In the genomic region with DNA sequence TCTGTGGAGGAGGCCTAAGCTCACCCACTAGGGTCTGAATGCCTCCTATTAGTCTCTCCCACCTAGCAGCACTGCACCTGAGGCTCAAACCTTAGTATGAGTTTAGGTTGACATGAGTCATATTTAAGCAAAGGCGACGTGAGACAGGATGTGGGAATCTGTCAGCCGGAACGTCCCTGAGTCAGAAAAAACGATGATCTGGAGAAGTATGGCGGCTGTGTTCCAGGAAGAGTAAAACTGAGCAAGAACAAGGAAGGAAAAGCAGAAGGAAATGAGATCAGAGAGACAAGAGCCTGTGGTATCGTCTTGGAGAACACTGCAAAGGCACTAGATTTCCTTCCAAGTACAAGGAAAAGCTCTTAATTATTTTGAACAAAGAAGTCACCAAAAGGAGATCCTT, we compare ENCODE assay signal across 22 mouse cellular contexts. TPM values are rescaled to one million over a fixed set of nuclear protein-coding genes. Genes with fewer than 3 reads are reported as not detected.
DNase-seq lines count a peak whose midpoint lies in the region; ATAC-seq and TF ChIP-seq lines count a peak whose summit lies in the region.
"Had no signal": no experiment of that assay in that cellular context is flagged by ENCODE, and none has a peak within 500 bp of the region (broad histone marks: within the 10 kb centered on the region; RNA-seq: fewer than 3 reads in every experiment).

No protein-coding gene starts in this region.

- no peak overlapping the region for H3K4me2 ChIP-seq in liver, postnatal 0 days (ENCODE audit: low read depth, low read length)
- no peak overlapping the region for H3K4me2 ChIP-seq in forebrain, embryonic 15.5 days (replicated peaks)
- H3K4me2 ChIP-seq: embryonic facial prominence, embryonic 13.5 days; forebrain, embryonic 12.5 days; hindbrain, embryonic 14.5 days; intestine, embryonic 15.5 days had no signal

- H3K4me3 ChIP-seq in liver, postnatal 0 days (ENCODE audit: low read depth, low read length) = no peak overlapping the region
- no peak overlapping the region for H3K4me3 ChIP-seq in forebrain, embryonic 15.5 days
- H3K4me3 ChIP-seq: embryonic facial prominence, embryonic 13.5 days; forebrain, embryonic 12.5 days; gastrocnemius, adult 2 months; heart, embryonic 10.5 days; hindbrain, embryonic 10.5 days; intestine, embryonic 15.5 days had no signal

- no peak for TF ChIP-seq EP300 in liver, postnatal 0 days (IDR thresholded peaks at IDR 0.05; ENCODE audit: low read depth)

- H3K27me3 ChIP-seq in liver, postnatal 0 days (ENCODE audit: insufficient read depth, low read length) = no peaks in the 10 kb centered on the region
- H3K27me3 ChIP-seq in forebrain, embryonic 15.5 days = no peaks in the 10 kb centered on the region
- H3K27me3 ChIP-seq: embryonic facial prominence, embryonic 13.5 days; intestine, embryonic 15.5 days had no signal

- no peak for TF ChIP-seq CTCF in liver, postnatal 0 days (IDR thresholded peaks at IDR 0.05; ENCODE audit: low read depth)

- no peak overlapping the region for H3K27ac ChIP-seq in liver, postnatal 0 days (ENCODE audit: low read depth)
- no peak overlapping the region for H3K27ac ChIP-seq in forebrain, embryonic 15.5 days (replicated peaks)
- H3K27ac ChIP-seq: embryonic facial prominence, embryonic 13.5 days; forebrain, embryonic 12.5 days; gastrocnemius, adult 2 months; heart, embryonic 10.5 days; hindbrain, embryonic 10.5 days; hindbrain, embryonic 14.5 days; intestine, embryonic 15.5 days had no signal

- peak; percentile 91 for DNase-seq in heart, adult 11 months
- no peak for DNase-seq in heart, postnatal 10 days
- DNase-seq in liver, postnatal 0 days = no peak
- DNase-seq: adrenal gland, adult 8-10 months; adrenal gland, postnatal 36 days; cerebellum, adult 11 months; cerebellum, adult 9-10 months; cerebellum, postnatal 25 days; forebrain, postnatal 0 days; gastrocnemius, adult 2 months; gastrocnemius, postnatal 25 days; heart, postnatal 14 days had no signal

- H3K4me1 ChIP-seq in liver, postnatal 0 days (ENCODE audit: insufficient read depth) = peaks cover 11% of the 10 kb centered on the region; the same call in 1 of the 2 replicates
- H3K4me1 ChIP-seq in forebrain, embryonic 15.5 days = no peaks in the 10 kb centered on the region
- H3K4me1 ChIP-seq: embryonic facial prominence, embryonic 13.5 days; forebrain, embryonic 12.5 days; heart, embryonic 10.5 days; hindbrain, embryonic 10.5 days; intestine, embryonic 15.5 days had no signal

- H3K36me3 ChIP-seq in liver, postnatal 0 days (replicated peaks; ENCODE audit: insufficient read depth, low read length) = no peaks in the 10 kb centered on the region; the same call in 1 of the 2 replicates
- no peaks in the 10 kb centered on the region for H3K36me3 ChIP-seq in forebrain, embryonic 15.5 days
- H3K36me3 ChIP-seq: embryonic facial prominence, embryonic 13.5 days; forebrain, embryonic 12.5 days; heart, embryonic 10.5 days; hindbrain, embryonic 10.5 days; intestine, embryonic 15.5 days had no signal

- H3K9me3 ChIP-seq in liver, postnatal 0 days (ENCODE audit: low read length) = no peaks in the 10 kb centered on the region
- no peaks in the 10 kb centered on the region for H3K9me3 ChIP-seq in forebrain, embryonic 15.5 days
- H3K9me3 ChIP-seq: embryonic facial prominence, embryonic 13.5 days; forebrain, embryonic 12.5 days; heart, embryonic 10.5 days; hindbrain, embryonic 10.5 days; intestine, embryonic 15.5 days had no signal

- WGBS in liver, postnatal 0 days (ENCODE audit: insufficient replicate concordance) = 39% methylated on average over 7 of the region's 7 CpGs
- WGBS in forebrain, embryonic 15.5 days = 90% methylated on average over 7 of the region's 7 CpGs

- no peak overlapping the region for H3K9ac ChIP-seq in liver, postnatal 0 days (replicated peaks)
- H3K9ac ChIP-seq in forebrain, embryonic 15.5 days (replicated peaks) = no peak overlapping the region
- H3K9ac ChIP-seq: embryonic facial prominence, embryonic 13.5 days; forebrain, embryonic 12.5 days; forebrain, postnatal 0 days; hindbrain, embryonic 14.5 days; intestine, embryonic 15.5 days had no signal

- ATAC-seq in hematopoietic stem cell, adult 5-6 weeks (replicated peaks in 1 of 2; ENCODE audit: insufficient read depth in 1 of 2, low FRiP score in 2 of 2, low TSS enrichment in 1 of 2, low read depth in 1 of 2, poor library complexity in 2 of 2, severe bottlenecking in 2 of 2) = peak; percentile 39 to 46; a peak in 3 of 4 replicates
- peak; percentile 6; the same call in 1 of the 2 replicates for ATAC-seq in neutrophil, adult 5-6 weeks (ENCODE audit: extremely low read depth, insufficient number of reproducible peaks, low FRiP score, poor library complexity, severe bottlenecking)
- ATAC-seq in liver, postnatal 0 days = no peak; the same call in 1 of the 2 replicates
- no peak for ATAC-seq in frontal cortex, adult (ENCODE audit: low TSS enrichment)
- ATAC-seq in forebrain, embryonic 15.5 days (replicated peaks) = no peak
- ATAC-seq: forebrain, postnatal 0 days; intestine, embryonic 15.5 days had no signal

- intact Hi-C loops in heart, postnatal 10 days (cut with DNase I) = no loop called here

RNA-seq across cellular contexts. Expression of a gene that starts 14.0 kb away (rescaled TPM):
- total RNA-seq in heart, postnatal 10 days (2021) = 1 to 10 TPM; 7.4 to 8.9 TPM
- 30.2 and 49.4 TPM in 2 replicates for total RNA-seq in hematopoietic stem cell, adult 5-6 weeks (2017)
- total RNA-seq in neutrophil, adult 5-6 weeks (2017) = 682 and 697 TPM in 2 replicates
- 40.3 and 41.8 TPM in 2 replicates for polyA plus RNA-seq in liver, postnatal 0 days (2015; fragmentation: Nextera tagmentation; extraction: Ambion mirVana)
- 8.7 and 8.8 TPM in 2 replicates for polyA plus RNA-seq in forebrain, embryonic 15.5 days (2015; fragmentation: Nextera tagmentation; extraction: Ambion mirVana)

RNA-seq across cellular contexts. Expression of a gene that starts 32.1 kb away (rescaled TPM):
- not detected for total RNA-seq in heart, postnatal 10 days (2021)
- 1.1 and 6.9 TPM in 2 replicates for total RNA-seq in hematopoietic stem cell, adult 5-6 weeks (2017)
- 134 TPM in 2 replicates for total RNA-seq in neutrophil, adult 5-6 weeks (2017)
- polyA plus RNA-seq in liver, postnatal 0 days (2015; fragmentation: Nextera tagmentation; extraction: Ambion mirVana) = 9.4 and 9.7 TPM in 2 replicates
- polyA plus RNA-seq in forebrain, embryonic 15.5 days (2015; fragmentation: Nextera tagmentation; extraction: Ambion mirVana) = 0.34 and 0.36 TPM in 2 replicates
- total RNA-seq: gastrocnemius, adult 2 months; gastrocnemius, postnatal 25 days had no signal

Comparison
In these comparisons a context has a peak if more than half of its experiments do, and no peak if none do; other contexts are left out.
1. ATAC-seq: peak in hematopoietic stem cell, adult 5-6 weeks (2 of 2) and neutrophil, adult 5-6 weeks (single experiment); none in liver, postnatal 0 days (single experiment), frontal cortex, adult (single experiment) and forebrain, embryonic 15.5 days (single experiment).
2. RNA of a gene that starts 14.0 kb away (total RNA-seq): 682 to 697 TPM in neutrophil, adult 5-6 weeks; 30.2 to 49.4 TPM in hematopoietic stem cell, adult 5-6 weeks and 7.4 to 8.9 TPM in heart, postnatal 10 days; every median in the first group is over 10 times any median in the second.
3. RNA of a gene that starts 32.1 kb away (total RNA-seq): 134 TPM in neutrophil, adult 5-6 weeks; 1.1 to 6.9 TPM in hematopoietic stem cell, adult 5-6 weeks and not detected in heart, postnatal 10 days; every median in the first group is over 10 times any median in the second.